Mouse (Mus musculus): ENCODE data around the gene Snph. TPM values are rescaled to one million over a fixed set of nuclear protein-coding genes. Genes with fewer than 3 reads are reported as not detected.

The Snph gene
- polyA plus RNA-seq, 1 experiment from 2014 or later, result 2.3 TPM

GRCm38 (mm10) chr2:151585934-151586333 lies 46.5 kb downstream of the Snph start:
- H3K4me2 ChIP-seq (replicated peaks; ENCODE audit: low read depth, low read length), result no peak overlapping the region
- no peaks in the 10 kb centered on the region for H3K4me1 ChIP-seq (replicated peaks; ENCODE audit: control insufficient read depth, insufficient read depth, low read length)
- no peak overlapping the region for H3K4me3 ChIP-seq (ENCODE audit: low read depth, low read length)
- no peak overlapping the region for H3K9ac ChIP-seq (ENCODE audit: low read depth, low read length)
- H3K36me3 ChIP-seq (ENCODE audit: control insufficient read depth, insufficient read depth, low read length), result no peaks in the 10 kb centered on the region
- H3K27ac ChIP-seq (ENCODE audit: low read depth, low read length), result no peak overlapping the region
- ATAC-seq (ENCODE audit: low FRiP score) (no peak), DNase-seq (ENCODE audit: low spot score) (no peak)
- 77% methylated on average over 3 of the region's 3 CpGs for WGBS
- no peaks in the 10 kb centered on the region for H3K27me3 ChIP-seq (ENCODE audit: control insufficient read depth, insufficient read depth, low read length)
- no peaks in the 10 kb centered on the region for H3K9me3 ChIP-seq (ENCODE audit: control insufficient read depth, low read length)

- DNase-seq (ENCODE audit: low spot score) (no peak), ATAC-seq (ENCODE audit: low FRiP score) (no peak)
- Histone ChIP-seq H3K4me2 (replicated peaks; ENCODE audit: low read depth, low read length) (no peak overlapping the region), H3K27me3 (ENCODE audit: control insufficient read depth, insufficient read depth, low read length) (no peaks in the 10 kb centered on the region), H3K36me3 (ENCODE audit: control insufficient read depth, insufficient read depth, low read length) (no peaks in the 10 kb centered on the region), H3K9ac (ENCODE audit: low read depth, low read length) (no peak overlapping the region), H3K4me3 (ENCODE audit: low read depth, low read length) (no peak overlapping the region), H3K9me3 (ENCODE audit: control insufficient read depth, low read length) (no peaks in the 10 kb centered on the region), H3K27ac (ENCODE audit: low read depth, low read length) (no peak overlapping the region), H3K4me1 (replicated peaks; ENCODE audit: control insufficient read depth, insufficient read depth, low read length) (0 out of 2 replicates have a peak, but pooled peaks cover 2% of the 10 kb centered on the region)
- WGBS, result 100% methylated on average over 1 of the region's 1 CpGs
These were observed 51.4 kb downstream of the Snph start for GRCm38 (mm10) chr2:151580945-151581344.

- no peaks in the 10 kb centered on the region for H3K36me3 ChIP-seq (ENCODE audit: control insufficient read depth, insufficient read depth, low read length)
- no peaks in the 10 kb centered on the region for H3K9me3 ChIP-seq (ENCODE audit: control insufficient read depth, low read length)
- no peak overlapping the region for H3K4me2 ChIP-seq (replicated peaks; ENCODE audit: low read depth, low read length)
- WGBS, result 90% methylated on average over 4 of the region's 4 CpGs
- H3K27ac ChIP-seq (ENCODE audit: low read depth, low read length), result no peak overlapping the region
- H3K27me3 ChIP-seq (ENCODE audit: control insufficient read depth, insufficient read depth, low read length), result no peaks in the 10 kb centered on the region
- H3K4me3 ChIP-seq (ENCODE audit: low read depth, low read length), result no peak overlapping the region
- H3K9ac ChIP-seq (ENCODE audit: low read depth, low read length), result no peak overlapping the region
- DNase-seq (ENCODE audit: low spot score) (no peak), ATAC-seq (ENCODE audit: low FRiP score) (no peak)
- H3K4me1 ChIP-seq (replicated peaks; ENCODE audit: control insufficient read depth, insufficient read depth, low read length), result 0 out of 2 replicates have a peak, but pooled peaks cover 2% of the 10 kb centered on the region
These were observed 53.2 kb downstream of the Snph start for GRCm38 (mm10) chr2:151579183-151579582.

- Histone ChIP-seq H3K9me3 (ENCODE audit: control insufficient read depth, low read length) (no peaks in the 10 kb centered on the region), H3K27me3 (ENCODE audit: control insufficient read depth, insufficient read depth, low read length) (no peaks in the 10 kb centered on the region), H3K36me3 (ENCODE audit: control insufficient read depth, insufficient read depth, low read length) (no peaks in the 10 kb centered on the region), H3K4me2 (replicated peaks; ENCODE audit: low read depth, low read length) (peak overlapping the region; percentile 78), H3K9ac (ENCODE audit: low read depth, low read length) (peak overlapping the region; percentile 29), H3K4me1 (replicated peaks; ENCODE audit: control insufficient read depth, insufficient read depth, low read length) (0 out of 2 replicates have a peak, but pooled peaks cover 2% of the 10 kb centered on the region), H3K4me3 (ENCODE audit: low read depth, low read length) (peak overlapping the region; percentile 39), H3K27ac (ENCODE audit: low read depth, low read length) (peak overlapping the region; percentile 53)
- peak; percentile 85 for DNase-seq (ENCODE audit: low spot score)
- under 1% methylated on average over 38 of the region's 38 CpGs for WGBS
- peak; percentile 94 for ATAC-seq (ENCODE audit: low FRiP score)
These were observed 56.5 kb downstream of the Snph start for GRCm38 (mm10) chr2:151575699-151576389.

- 29% methylated on average over 7 of the region's 7 CpGs for WGBS
- Histone ChIP-seq H3K36me3 (ENCODE audit: control insufficient read depth, insufficient read depth, low read length) (no peaks in the 10 kb centered on the region), H3K4me2 (replicated peaks; ENCODE audit: low read depth, low read length) (peak overlapping the region; percentile 78), H3K27ac (ENCODE audit: low read depth, low read length) (peak overlapping the region; percentile 53; the same call in 1 of the 2 replicates), H3K9me3 (ENCODE audit: control insufficient read depth, low read length) (no peaks in the 10 kb centered on the region), H3K4me1 (replicated peaks; ENCODE audit: control insufficient read depth, insufficient read depth, low read length) (0 out of 2 replicates have a peak, but pooled peaks cover 2% of the 10 kb centered on the region), H3K27me3 (ENCODE audit: control insufficient read depth, insufficient read depth, low read length) (no peaks in the 10 kb centered on the region), H3K9ac (ENCODE audit: low read depth, low read length) (peak overlapping the region; percentile 29; the same call in 1 of the 2 replicates), H3K4me3 (ENCODE audit: low read depth, low read length) (peak overlapping the region; percentile 39)
- ATAC-seq (ENCODE audit: low FRiP score), result peak; percentile 8; the same call in 1 of the 2 replicates
- DNase-seq (ENCODE audit: low spot score), result peak; percentile 58
These were observed 57.2 kb downstream of the Snph start for GRCm38 (mm10) chr2:151575119-151575698.

GRCm38 (mm10) chr2:151574607-151575006 lies 57.8 kb downstream of the Snph start:
- ATAC-seq (ENCODE audit: low FRiP score) (no peak), DNase-seq (ENCODE audit: low spot score) (no peak)
- Histone ChIP-seq H3K4me1 (replicated peaks; ENCODE audit: control insufficient read depth, insufficient read depth, low read length) (0 out of 2 replicates have a peak, but pooled peaks cover 2% of the 10 kb centered on the region), H3K4me3 (ENCODE audit: low read depth, low read length) (no peak overlapping the region), H3K4me2 (replicated peaks; ENCODE audit: low read depth, low read length) (no peak overlapping the region), H3K9me3 (ENCODE audit: control insufficient read depth, low read length) (no peaks in the 10 kb centered on the region), H3K27ac (ENCODE audit: low read depth, low read length) (no peak overlapping the region), H3K36me3 (ENCODE audit: control insufficient read depth, insufficient read depth, low read length) (no peaks in the 10 kb centered on the region), H3K9ac (ENCODE audit: low read depth, low read length) (no peak overlapping the region), H3K27me3 (ENCODE audit: control insufficient read depth, insufficient read depth, low read length) (no peaks in the 10 kb centered on the region)
- WGBS, result 64% methylated on average over 5 of the region's 5 CpGs

- H3K27ac ChIP-seq (ENCODE audit: low read depth, low read length), result no peak overlapping the region
These were observed 58.7 kb downstream of the Snph start for GRCm38 (mm10) chr2:151573667-151574066.

GRCm38 (mm10) chr2:151571873-151572700 lies 60.3 kb downstream of the Snph start, which contains the start of gene Sdcbp2:
TSS of gene Sdcbp2 (plus strand) at chr2:151572622.
- 75% methylated on average over 17 of the region's 17 CpGs for WGBS
- Histone ChIP-seq H3K9me3 (ENCODE audit: control insufficient read depth, low read length) (no peaks in the 10 kb centered on the region), H3K4me2 (replicated peaks; ENCODE audit: low read depth, low read length) (no peak within 1 kb of the TSS), H3K4me3 (ENCODE audit: low read depth, low read length) (no peak within 1 kb of the TSS), H3K27ac (ENCODE audit: low read depth, low read length) (no peak within 1 kb of the TSS), H3K9ac (ENCODE audit: low read depth, low read length) (no peak within 1 kb of the TSS), H3K4me1 (replicated peaks; ENCODE audit: control insufficient read depth, insufficient read depth, low read length) (0 out of 2 replicates have a peak, but pooled peaks cover 2% of the 10 kb centered on the region), H3K27me3 (ENCODE audit: control insufficient read depth, insufficient read depth, low read length) (no peaks in the 10 kb centered on the region), H3K36me3 (ENCODE audit: control insufficient read depth, insufficient read depth, low read length) (no peaks in the 10 kb centered on the region)
- ATAC-seq (ENCODE audit: low FRiP score), result no peak
- no peak for DNase-seq (ENCODE audit: low spot score)

More at GRCm38 (mm10) chr2:151573667-151574066, 58.7 kb downstream of the Snph start:
- H3K36me3 ChIP-seq (ENCODE audit: control insufficient read depth, insufficient read depth, low read length), result no peaks in the 10 kb centered on the region
- ATAC-seq (ENCODE audit: low FRiP score), result no peak
- 64% methylated on average over 3 of the region's 3 CpGs for WGBS
- no peaks in the 10 kb centered on the region for H3K9me3 ChIP-seq (ENCODE audit: control insufficient read depth, low read length)
- H3K27me3 ChIP-seq (ENCODE audit: control insufficient read depth, insufficient read depth, low read length), result no peaks in the 10 kb centered on the region
- H3K4me2 ChIP-seq (replicated peaks; ENCODE audit: low read depth, low read length), result no peak overlapping the region
- DNase-seq (ENCODE audit: low spot score), result no peak
- H3K9ac ChIP-seq (ENCODE audit: low read depth, low read length), result no peak overlapping the region
- H3K4me3 ChIP-seq (ENCODE audit: low read depth, low read length), result no peak overlapping the region
- H3K4me1 ChIP-seq (replicated peaks; ENCODE audit: control insufficient read depth, insufficient read depth, low read length), result 0 out of 2 replicates have a peak, but pooled peaks cover 2% of the 10 kb centered on the region

Data from hindbrain, embryonic 11.5 days (tissue).